Mouse (Mus musculus) bone marrow macrophage, adult 2 months (primary cell): ENCODE data around the gene 1700066M21Rik.

Experiments used
- CTCF ChIP-seq: IDR thresholded peaks from 2 replicates; pipeline ENCODE4 v1.5.1; 2012; ENCODE audit warnings: low read depth, mild to moderate bottlenecking, low read length, moderate library complexity
- POLR2A ChIP-seq: IDR thresholded peaks from 2 replicates; pipeline ENCODE4 v1.6.1; 2012; ENCODE audit warnings: mild to moderate bottlenecking, low read depth, low read length, borderline replicate concordance

DNA sequence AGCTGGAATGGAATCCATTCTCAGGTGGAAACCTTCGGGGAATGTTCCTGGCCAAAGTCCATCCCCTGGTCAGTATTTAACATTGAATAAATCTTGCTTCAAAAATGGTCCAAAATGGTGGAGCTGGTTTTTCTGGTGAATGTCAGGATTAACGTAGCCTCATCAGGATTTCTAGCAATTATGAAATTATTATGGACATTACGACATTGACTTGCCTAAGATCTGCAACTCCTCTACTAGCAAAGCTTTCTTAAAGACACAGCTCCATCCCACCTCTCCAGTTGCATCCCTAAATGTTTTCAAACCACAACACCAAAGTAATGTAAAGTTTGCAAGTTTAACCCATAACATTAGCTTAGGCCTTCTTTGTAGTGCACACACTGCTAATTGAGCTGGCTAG lies 10.0 kb upstream of the 1700066M21Rik start:
- no peak for TF ChIP-seq POLR2A
- no peak for TF ChIP-seq CTCF
